Mouse (Mus musculus) stomach, embryonic 16.5 days (tissue): ENCODE results near the gene Cnot1. TPM values are rescaled to one million over a fixed set of nuclear protein-coding genes. Genes with fewer than 3 reads are reported as not detected.
A peak's percentile ranks its signal among the peaks of the same experiment; 100 is the strongest.

Source experiments
- ATAC-seq: fragments of 200-750 bp; cut with Nextera tagmentation; 2 replicates; pipeline ENCODE4 v1.8.0; 2017; ENCODE audit warnings: moderate number of reproducible peaks, moderate TSS enrichment; ENCODE audit not compliant: insufficient read depth, low FRiP score
- H3K27ac ChIP-seq: fragments of 300-500 bp; sonication (generic); 2 replicates; pipeline ENCODE4 v1.5.1; 2014; ENCODE audit warnings: low read length
- H3K27me3 ChIP-seq: fragments of 300-500 bp; sonication (generic); 2 replicates; pipeline ENCODE4 v1.6.1; 2014; ENCODE audit warnings: low read length, control low read depth, mixed read lengths; ENCODE audit not compliant: control insufficient read depth, insufficient read depth
- H3K36me3 ChIP-seq: fragments of 300-500 bp; sonication (generic); 2 replicates; pipeline ENCODE4 v1.6.1; 2014; ENCODE audit warnings: low read length; ENCODE audit not compliant: control insufficient read depth, insufficient read depth
- H3K4me1 ChIP-seq: fragments of 300-500 bp; sonication (generic); 2 replicates; pipeline ENCODE4 v1.6.1; 2014; ENCODE audit warnings: low read length, control low read depth, mixed read lengths; ENCODE audit not compliant: control insufficient read depth, insufficient read depth
- H3K4me2 ChIP-seq: fragments of 300-500 bp; sonication (generic); 2 replicates; pipeline ENCODE4 v1.6.1; 2014; ENCODE audit warnings: low read depth, low read length, mixed read lengths
- H3K4me3 ChIP-seq: fragments of 300-500 bp; sonication (generic); replicated peaks from 2 replicates; pipeline ENCODE4 v1.5.1; 2014; ENCODE audit warnings: mild to moderate bottlenecking, low read length
- H3K9ac ChIP-seq: fragments of 300-500 bp; sonication (generic); 2 replicates; pipeline ENCODE4 v1.6.1; 2014; ENCODE audit warnings: low read length
- H3K9me3 ChIP-seq: fragments of 300-500 bp; sonication (generic); replicated peaks from 2 replicates; pipeline ENCODE4 v1.6.1; 2016; ENCODE audit warnings: low read length, control low read depth; ENCODE audit not compliant: control insufficient read depth
- WGBS: fragments of 180-500 bp; shearing (Covaris S2); extraction: QIAGEN DNeasy Blood & Tissue Kit; methylation state at CpG from one replicate; pipeline ENCODE4 v1.1.7; 2014; 5-methylcytosine and 5-hydroxymethylcytosine counted together
- polyA plus RNA-seq: library from polyadenylated mRNA; unstranded; fragments of >200 nt; fragmentation: Nextera tagmentation; extraction: Ambion mirVana; gene quantifications from 2 replicates; pipeline ENCODE4 v1.2.1, GENCODE M21; 2015

The Cnot1 gene
- polyA plus RNA-seq, 1 experiment from 2014 or later: 66.0 TPM

- H3K9me3 ChIP-seq: no peaks in the 10 kb centered on the region
Measured at GRCm38 (mm10) chr8:95727625-95728024, 79.6 kb downstream of the Cnot1 start.

GRCm38 (mm10) chr8:95716546-95717335, 90.5 kb downstream of the Cnot1 start:
- Histone ChIP-seq H3K27me3 (no peaks in the 10 kb centered on the region), H3K9ac (peak overlapping the region; percentile 90), H3K4me1 (peaks cover 10% of the 10 kb centered on the region; the same call in 1 of the 2 replicates), H3K9me3 (no peaks in the 10 kb centered on the region), H3K36me3 (peaks cover 10% of the 10 kb centered on the region), H3K4me2 (peak overlapping the region; percentile 69), H3K27ac (peak overlapping the region; percentile 69; the same call in 1 of the 2 replicates), H3K4me3 (peak overlapping the region; percentile 86)
- no peak for ATAC-seq
- WGBS: 20% methylated on average over 21 of the region's 21 CpGs

More at GRCm38 (mm10) chr8:95727625-95728024, 79.6 kb downstream of the Cnot1 start:
- peaks cover 43% of the 10 kb centered on the region for H3K36me3 ChIP-seq
- ATAC-seq: no peak
- no peak overlapping the region for H3K4me2 ChIP-seq
- no peak overlapping the region for H3K9ac ChIP-seq
- H3K4me1 ChIP-seq: no peaks in the 10 kb centered on the region
- 69% methylated on average over 4 of the region's 4 CpGs for WGBS
- no peaks in the 10 kb centered on the region for H3K27me3 ChIP-seq
- H3K27ac ChIP-seq: no peak overlapping the region
- no peak overlapping the region for H3K4me3 ChIP-seq

GRCm38 (mm10) chr8:95715676-95716531, 91.4 kb downstream of the Cnot1 start, which contains the start of gene Setd6:
Gene Setd6, plus strand, starts transcription at chr8:95715881.
- peak; percentile 89 for ATAC-seq
- H3K9me3 ChIP-seq: no peaks in the 10 kb centered on the region
- H3K4me2 ChIP-seq: peak within 1 kb of the TSS; percentile 69
- peak within 1 kb of the TSS; percentile 69 for H3K27ac ChIP-seq
- H3K9ac ChIP-seq: peak within 1 kb of the TSS; percentile 90
- peaks cover 3% of the 10 kb centered on the region for H3K36me3 ChIP-seq
- H3K4me1 ChIP-seq: peaks cover 10% of the 10 kb centered on the region
- H3K27me3 ChIP-seq: no peaks in the 10 kb centered on the region
- H3K4me3 ChIP-seq: peak within 1 kb of the TSS; percentile 86
- under 1% methylated on average over 79 of the region's 79 CpGs for WGBS

GRCm38 (mm10) chr8:95714837-95715413, 92.3 kb downstream of the Cnot1 start:
- ATAC-seq: no peak
- Histone ChIP-seq H3K9ac (no peak overlapping the region), H3K4me1 (peaks cover 10% of the 10 kb centered on the region), H3K36me3 (peaks cover 3% of the 10 kb centered on the region), H3K4me2 (peak overlapping the region; percentile 69), H3K4me3 (peak overlapping the region; percentile 86; the same call in 1 of the 2 replicates), H3K27me3 (no peaks in the 10 kb centered on the region), H3K9me3 (no peaks in the 10 kb centered on the region), H3K27ac (no peak overlapping the region)
- WGBS: 83% methylated on average over 6 of the region's 6 CpGs

GRCm38 (mm10) chr8:95714367-95714766, 92.9 kb downstream of the Cnot1 start:
- 91% methylated on average over 4 of the region's 4 CpGs for WGBS
- peaks cover 3% of the 10 kb centered on the region for H3K36me3 ChIP-seq

GRCm38 (mm10) chr8:95713100-95714010, 93.9 kb downstream of the Cnot1 start:
- Histone ChIP-seq H3K27ac (no peak overlapping the region), H3K4me2 (no peak overlapping the region), H3K4me1 (peaks cover 10% of the 10 kb centered on the region), H3K9me3 (no peaks in the 10 kb centered on the region), H3K27me3 (no peaks in the 10 kb centered on the region), H3K36me3 (peaks cover 3% of the 10 kb centered on the region; the same call in 1 of the 2 replicates), H3K4me3 (no peak overlapping the region), H3K9ac (no peak overlapping the region)
- ATAC-seq: 0 out of 2 replicates have a peak, but pooled peaks have one; percentile 11
- WGBS: 74% methylated on average over 19 of the region's 19 CpGs

More at GRCm38 (mm10) chr8:95714367-95714766, 92.9 kb downstream of the Cnot1 start:
- no peak for ATAC-seq
- no peaks in the 10 kb centered on the region for H3K27me3 ChIP-seq
- H3K4me2 ChIP-seq: no peak overlapping the region
- peaks cover 10% of the 10 kb centered on the region for H3K4me1 ChIP-seq
- no peak overlapping the region for H3K4me3 ChIP-seq
- no peak overlapping the region for H3K9ac ChIP-seq
- no peaks in the 10 kb centered on the region for H3K9me3 ChIP-seq
- no peak overlapping the region for H3K27ac ChIP-seq

- Histone ChIP-seq H3K9me3 (no peaks in the 10 kb centered on the region), H3K27me3 (no peaks in the 10 kb centered on the region), H3K36me3 (no peaks in the 10 kb centered on the region; the same call in 1 of the 2 replicates), H3K27ac (no peak overlapping the region), H3K4me3 (no peak overlapping the region), H3K4me1 (peaks cover 10% of the 10 kb centered on the region), H3K9ac (no peak overlapping the region), H3K4me2 (no peak overlapping the region)
- ATAC-seq: no peak
- WGBS: 82% methylated on average over 9 of the region's 9 CpGs
Measured at GRCm38 (mm10) chr8:95712395-95712794, 94.9 kb downstream of the Cnot1 start.

GRCm38 (mm10) chr8:95711029-95711428, 96.2 kb downstream of the Cnot1 start:
- Histone ChIP-seq H3K4me3 (no peak overlapping the region), H3K9me3 (no peaks in the 10 kb centered on the region), H3K27me3 (no peaks in the 10 kb centered on the region), H3K27ac (no peak overlapping the region), H3K36me3 (no peaks in the 10 kb centered on the region; the same call in 1 of the 2 replicates), H3K9ac (no peak overlapping the region), H3K4me2 (no peak overlapping the region), H3K4me1 (no peaks in the 10 kb centered on the region; the same call in 1 of the 2 replicates)
- ATAC-seq: no peak
- WGBS: 51% methylated on average over 3 of the region's 3 CpGs
